Mouse (Mus musculus) mouse trophoblast stem cell (cell line): ENCODE measurements around the gene Kif17.

Source experiments
- in situ Hi-C, 2 experiments: fragments of 300-500 bp; cut with MseI, MboI; formaldehyde crosslinking; loops; 2 replicates in 1 of 2; 3 replicates in 1 of 2; pipeline ENCODE4 v1.15.1; 2025

Kif17 gene

GRCm38 (mm10) chr4:138259482-138259881, 9.2 kb downstream of the Kif17 start:
- in situ Hi-C loops: no loop called here

- in situ Hi-C loops: no loop called here
Measured at GRCm38 (mm10) chr4:138261843-138262681, 11.8 kb downstream of the Kif17 start.

- in situ Hi-C loops: no loop called here
Measured at GRCm38 (mm10) chr4:138267869-138268268, 17.6 kb downstream of the Kif17 start.

- in situ Hi-C loops: no loop called here
Measured at GRCm38 (mm10) chr4:138272011-138272997, 22.1 kb downstream of the Kif17 start.

GRCm38 (mm10) chr4:138278346-138278745, 28.1 kb downstream of the Kif17 start:
- in situ Hi-C loops: no loop called here

- in situ Hi-C loops: no loop called here
Measured at GRCm38 (mm10) chr4:138282834-138283233, 32.6 kb downstream of the Kif17 start.

- in situ Hi-C loops: no loop called here
Measured at GRCm38 (mm10) chr4:138286411-138286810, 36.2 kb downstream of the Kif17 start.

- in situ Hi-C loops: no loop called here
Measured at GRCm38 (mm10) chr4:138288691-138289090, 38.5 kb downstream of the Kif17 start.

- in situ Hi-C loops: no loop called here
Measured at GRCm38 (mm10) chr4:138292028-138292427, 41.8 kb downstream of the Kif17 start.

GRCm38 (mm10) chr4:138293261-138293948, 43.2 kb downstream of the Kif17 start:
- in situ Hi-C loops: no loop called here

GRCm38 (mm10) chr4:138293949-138294550, 43.8 kb downstream of the Kif17 start:
- in situ Hi-C loops: no loop called here

- in situ Hi-C loops: no loop called here
Measured at GRCm38 (mm10) chr4:138301271-138301780, 51.1 kb downstream of the Kif17 start.

GRCm38 (mm10) chr4:138303011-138303410, 52.8 kb downstream of the Kif17 start:
- in situ Hi-C loops: no loop called here

- in situ Hi-C loops: no loop called here
Measured at GRCm38 (mm10) chr4:138303742-138304141, 53.5 kb downstream of the Kif17 start.

GRCm38 (mm10) chr4:138304340-138305104, 54.3 kb downstream of the Kif17 start, which contains the start of gene Ddost:
Gene Ddost, plus strand, starts transcription at chr4:138304730.
- in situ Hi-C loops: no loop called here

- in situ Hi-C loops: no loop called here
Measured at GRCm38 (mm10) chr4:138307025-138307424, 56.8 kb downstream of the Kif17 start.

- in situ Hi-C loops: no loop called here
Measured at GRCm38 (mm10) chr4:138307739-138308138, 57.5 kb downstream of the Kif17 start.

- in situ Hi-C loops: no loop called here
Measured at GRCm38 (mm10) chr4:138310311-138310910, 60.2 kb downstream of the Kif17 start.

GRCm38 (mm10) chr4:138311595-138311994, 61.4 kb downstream of the Kif17 start:
- in situ Hi-C loops: no loop called here

- in situ Hi-C loops: no loop called here
Measured at GRCm38 (mm10) chr4:138312105-138312504, 61.9 kb downstream of the Kif17 start.
